In the genomic region with DNA sequence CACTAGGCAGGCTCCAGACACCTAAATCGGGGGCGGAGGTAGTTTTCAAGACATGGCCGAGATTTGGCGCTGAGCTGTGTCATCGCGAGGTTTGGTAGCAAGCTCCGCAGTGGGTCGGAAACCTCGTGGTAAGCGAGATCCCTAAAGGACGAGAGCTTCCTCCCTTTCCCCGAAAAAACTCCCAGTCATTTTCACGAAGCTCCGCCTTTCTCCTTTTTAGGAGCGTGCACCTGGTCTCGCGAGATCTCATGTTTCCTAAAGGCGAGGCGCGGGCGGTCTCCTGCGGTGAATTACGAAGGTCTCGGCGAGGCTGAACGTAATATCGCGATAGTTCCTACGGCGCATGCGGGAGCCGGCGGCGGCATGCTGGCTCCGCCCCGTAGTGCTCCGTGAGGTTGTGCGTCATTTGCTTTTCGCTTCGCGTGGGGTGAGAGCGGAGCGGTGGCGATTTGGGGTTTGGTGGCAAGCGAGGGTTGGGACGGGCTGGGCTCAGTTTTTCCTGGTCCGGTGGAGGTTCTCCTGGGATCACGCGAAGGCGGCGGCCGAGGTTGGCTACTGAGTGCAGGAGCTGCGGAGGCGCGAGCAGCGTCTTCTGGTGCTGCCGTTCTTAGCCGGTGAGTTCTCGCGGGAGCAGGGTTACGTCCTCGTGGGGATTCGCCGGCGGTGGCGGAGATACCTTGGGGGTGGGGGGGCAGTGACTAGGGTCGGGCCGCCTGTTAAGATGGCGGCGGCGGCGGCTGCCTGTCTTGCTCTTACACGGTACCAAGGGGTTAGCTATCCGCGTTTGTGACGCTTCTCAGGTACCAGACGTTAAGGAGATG, we compare ENCODE assay signal across 7 mouse cellular contexts. TPM values are rescaled to one million over a fixed set of nuclear protein-coding genes. Genes with fewer than 3 reads are reported as not detected.
DNase-seq lines count a peak whose midpoint lies in the region; ATAC-seq lines count a peak whose summit lies in the region.

No protein-coding gene starts in this region.

- peak overlapping the region; percentile 51 for H3K4me3 ChIP-seq in embryonic facial prominence, embryonic 12.5 days
- H3K4me3 ChIP-seq in limb, embryonic 11.5 days (ENCODE audit: low read depth, low read length): peak overlapping the region; percentile 48
- peak overlapping the region; percentile 53 for H3K4me3 ChIP-seq in midbrain, embryonic 14.5 days (replicated peaks; ENCODE audit: low read depth, low read length)

- no peaks in the 10 kb centered on the region for H3K36me3 ChIP-seq in embryonic facial prominence, embryonic 12.5 days
- H3K36me3 ChIP-seq in limb, embryonic 11.5 days (ENCODE audit: control insufficient read depth, insufficient read depth, low read length): no peaks in the 10 kb centered on the region
- no peaks in the 10 kb centered on the region for H3K36me3 ChIP-seq in midbrain, embryonic 14.5 days (ENCODE audit: control insufficient read depth, insufficient read depth, low read length)

- no peaks in the 10 kb centered on the region for H3K4me1 ChIP-seq in embryonic facial prominence, embryonic 12.5 days
- no peaks in the 10 kb centered on the region for H3K4me1 ChIP-seq in limb, embryonic 11.5 days (ENCODE audit: control insufficient read depth, insufficient read depth, low read length)
- H3K4me1 ChIP-seq in midbrain, embryonic 14.5 days (ENCODE audit: control insufficient read depth, insufficient read depth, low read length): no peaks in the 10 kb centered on the region

- H3K27ac ChIP-seq in embryonic facial prominence, embryonic 12.5 days: peak overlapping the region; percentile 92
- peak overlapping the region; percentile 84 for H3K27ac ChIP-seq in limb, embryonic 11.5 days (replicated peaks; ENCODE audit: low read depth, low read length)
- peak overlapping the region; percentile 90 for H3K27ac ChIP-seq in midbrain, embryonic 14.5 days (replicated peaks; ENCODE audit: low read depth, low read length)

- H3K27me3 ChIP-seq in embryonic facial prominence, embryonic 12.5 days: no peaks in the 10 kb centered on the region
- peaks cover 6% of the 10 kb centered on the region; the same call in 1 of the 2 replicates for H3K27me3 ChIP-seq in limb, embryonic 11.5 days (ENCODE audit: control insufficient read depth, insufficient read depth, low read length)
- H3K27me3 ChIP-seq in midbrain, embryonic 14.5 days (ENCODE audit: control insufficient read depth, insufficient read depth, low read length): no peaks in the 10 kb centered on the region

- H3K9me3 ChIP-seq in embryonic facial prominence, embryonic 12.5 days: no peaks in the 10 kb centered on the region
- H3K9me3 ChIP-seq in limb, embryonic 11.5 days (ENCODE audit: control insufficient read depth, low read length): no peaks in the 10 kb centered on the region
- no peaks in the 10 kb centered on the region for H3K9me3 ChIP-seq in midbrain, embryonic 14.5 days (ENCODE audit: control insufficient read depth, low read length)

- peak overlapping the region; percentile 40 for H3K4me2 ChIP-seq in embryonic facial prominence, embryonic 12.5 days (replicated peaks)
- peak overlapping the region; percentile 38; the same call in 1 of the 2 replicates for H3K4me2 ChIP-seq in limb, embryonic 11.5 days (ENCODE audit: low read depth, severe bottlenecking)
- peak overlapping the region; percentile 65 for H3K4me2 ChIP-seq in midbrain, embryonic 14.5 days (ENCODE audit: low read length)

- ATAC-seq in embryonic facial prominence, embryonic 12.5 days (ENCODE audit: insufficient number of reproducible peaks, insufficient read depth, low FRiP score, low TSS enrichment): peak; percentile 83
- ATAC-seq in limb, embryonic 11.5 days (ENCODE audit: insufficient number of reproducible peaks, low FRiP score, low TSS enrichment, low read depth): peak; percentile 86
- peak; percentile 89 for ATAC-seq in midbrain, embryonic 14.5 days (ENCODE audit: low FRiP score, low TSS enrichment)

- DNase-seq in adrenal gland, postnatal 25 days: peak; percentile 88
- peak; percentile 99 for DNase-seq in heart, adult 11 months
- peak; percentile 91 for DNase-seq in kidney, adult 18-20 months
- DNase-seq in limb, embryonic 11.5 days (ENCODE audit: low spot score): peak; percentile 90
- DNase-seq in midbrain, embryonic 14.5 days: peak; percentile 98
- peak; percentile 78 to 86 for DNase-seq in spleen, adult 18-20 months

- peak overlapping the region; percentile 70 for H3K9ac ChIP-seq in embryonic facial prominence, embryonic 12.5 days
- H3K9ac ChIP-seq in limb, embryonic 11.5 days (ENCODE audit: low read length): peak overlapping the region; percentile 64
- peak overlapping the region; percentile 69 for H3K9ac ChIP-seq in midbrain, embryonic 14.5 days (replicated peaks; ENCODE audit: low read length)

- WGBS in embryonic facial prominence, embryonic 12.5 days: 27% methylated on average over 76 of the region's 77 CpGs
- WGBS in limb, embryonic 11.5 days: 22% methylated on average over 77 of the region's 77 CpGs
- 18% methylated on average over 77 of the region's 77 CpGs for WGBS in midbrain, embryonic 14.5 days

RNA-seq across cellular contexts. Expression of a gene that starts 2.6 kb away (rescaled TPM):
- total RNA-seq in adrenal gland, postnatal 25 days (2021): 220 and 240 TPM in 2 replicates
- polyA plus RNA-seq in embryonic facial prominence, embryonic 12.5 days (2016; fragmentation: Nextera tagmentation; extraction: Ambion mirVana): 72.6 and 74.5 TPM in 2 replicates
- 75.7 and 79.7 TPM in 2 replicates for polyA plus RNA-seq in limb, embryonic 11.5 days (2014; fragmentation: Nextera tagmentation; extraction: Ambion mirVana)
- 93.6 and 106 TPM in 2 replicates for polyA plus RNA-seq in midbrain, embryonic 14.5 days (2014; fragmentation: Nextera tagmentation; extraction: Ambion mirVana)

Comparison
In these comparisons a context has a peak if more than half of its experiments do, and no peak if none do; other contexts are left out.
1. Peak in every context shown above with its lines: DNase-seq, ATAC-seq, H3K4me3 ChIP-seq and H3K27ac ChIP-seq.